Mouse (Mus musculus): ENCODE measurements around the gene Gk5. TPM values are rescaled to one million over a fixed set of nuclear protein-coding genes. Genes with fewer than 3 reads are reported as not detected.

Gk5 gene
- polyA plus RNA-seq, 1 experiment from 2014 or later = 3.8 TPM

- no peak for ATAC-seq (ENCODE audit: extremely low read depth, insufficient number of reproducible peaks, low FRiP score, low TSS enrichment)
- 61% methylated on average over 2 of the region's 2 CpGs for WGBS
Measured at GRCm38 (mm10) chr9:96223302-96223701, 104.1 kb downstream of the Gk5 start.

GRCm38 (mm10) chr9:96228285-96228684 is 109.1 kb downstream of the Gk5 start:
- Histone ChIP-seq H3K36me3 (no peaks in the 10 kb centered on the region), H3K27ac (replicated peaks) (no peak overlapping the region), H3K4me1 (peaks cover 12% of the 10 kb centered on the region), H3K4me3 (no peak overlapping the region), H3K9ac (no peak overlapping the region), H3K27me3 (replicated peaks) (no peaks in the 10 kb centered on the region), H3K4me2 (no peak overlapping the region), H3K9me3 (no peaks in the 10 kb centered on the region)
- no peak for ATAC-seq (ENCODE audit: extremely low read depth, insufficient number of reproducible peaks, low FRiP score, low TSS enrichment)

More at GRCm38 (mm10) chr9:96223302-96223701, 104.1 kb downstream of the Gk5 start:
- Histone ChIP-seq H3K36me3 (no peaks in the 10 kb centered on the region), H3K4me1 (peaks cover 11% of the 10 kb centered on the region), H3K4me3 (no peak overlapping the region), H3K27ac (replicated peaks) (peak overlapping the region; percentile 39), H3K27me3 (replicated peaks) (no peaks in the 10 kb centered on the region), H3K9me3 (no peaks in the 10 kb centered on the region), H3K4me2 (no peak overlapping the region), H3K9ac (no peak overlapping the region)

GRCm38 (mm10) chr9:96230271-96230670 is 111.1 kb downstream of the Gk5 start:
- Histone ChIP-seq H3K36me3 (no peaks in the 10 kb centered on the region), H3K27ac (replicated peaks) (no peak overlapping the region), H3K4me3 (no peak overlapping the region), H3K27me3 (replicated peaks) (no peaks in the 10 kb centered on the region), H3K9ac (no peak overlapping the region), H3K9me3 (no peaks in the 10 kb centered on the region), H3K4me2 (no peak overlapping the region), H3K4me1 (0 out of 2 replicates have a peak, but pooled peaks cover 3% of the 10 kb centered on the region)
- WGBS = 82% methylated on average over 2 of the region's 2 CpGs
- ATAC-seq (ENCODE audit: extremely low read depth, insufficient number of reproducible peaks, low FRiP score, low TSS enrichment) = no peak

Other genes starting within 250 kb of the Gk5 start
- 10.3 and 11.9 TPM in 2 replicates for gene Xrn1, start 164.6 kb upstream of the Gk5 start, polyA plus RNA-seq (2015; fragmentation: Nextera tagmentation; extraction: Ambion mirVana)
- 25.2 and 26.5 TPM in 2 replicates for gene Tfdp2, start 76.9 kb downstream of the Gk5 start, polyA plus RNA-seq (2015; fragmentation: Nextera tagmentation; extraction: Ambion mirVana)
- 130 and 141 TPM in 2 replicates for gene Atp1b3, start 245.1 kb downstream of the Gk5 start, polyA plus RNA-seq (2015; fragmentation: Nextera tagmentation; extraction: Ambion mirVana)